Mouse (Mus musculus) spleen, adult 2 months (tissue): ENCODE measurements around the gene Glud1.

Source experiments
- CTCF ChIP-seq: fragments of 200-500 bp; IDR thresholded peaks from 2 replicates; pipeline ENCODE4 v1.5.1; 2011; ENCODE audit warnings: mild to moderate bottlenecking, inconsistent platforms; ENCODE audit not compliant: insufficient read depth, insufficient read length, insufficient replicate concordance; ENCODE audit errors: extremely low read depth
- POLR2A ChIP-seq: fragments of 200-500 bp; IDR thresholded peaks from 2 replicates; pipeline ENCODE4 v1.6.1; 2011; ENCODE audit warnings: low read depth, low read length, inconsistent platforms

- TF ChIP-seq CTCF, result no peak
- no peak for TF ChIP-seq POLR2A
Measured at GRCm38 (mm10) chr14:34349007-34349406, 38.5 kb downstream of the Glud1 start.
